Mouse (Mus musculus) megakaryocyte-erythroid progenitor cell, adult 5-6 weeks (primary cell): ENCODE measurements at regions not wholly inside any gene's neighbourhood (a gene's known extent, or its start where the extent isn't known, plus 50 kb on each side); places are given as distances from the start of the nearest gene placed in this dataset.
A peak's percentile ranks its signal among the peaks of the same experiment; 100 is the strongest.

Source experiments
- ATAC-seq: replicated peaks from 2 replicates; pipeline ENCODE4 v1.8.0; 2016; ENCODE audit warnings: mild to moderate bottlenecking, inconsistent platforms; ENCODE audit not compliant: severe bottlenecking, poor library complexity, low FRiP score, low TSS enrichment

DNA sequence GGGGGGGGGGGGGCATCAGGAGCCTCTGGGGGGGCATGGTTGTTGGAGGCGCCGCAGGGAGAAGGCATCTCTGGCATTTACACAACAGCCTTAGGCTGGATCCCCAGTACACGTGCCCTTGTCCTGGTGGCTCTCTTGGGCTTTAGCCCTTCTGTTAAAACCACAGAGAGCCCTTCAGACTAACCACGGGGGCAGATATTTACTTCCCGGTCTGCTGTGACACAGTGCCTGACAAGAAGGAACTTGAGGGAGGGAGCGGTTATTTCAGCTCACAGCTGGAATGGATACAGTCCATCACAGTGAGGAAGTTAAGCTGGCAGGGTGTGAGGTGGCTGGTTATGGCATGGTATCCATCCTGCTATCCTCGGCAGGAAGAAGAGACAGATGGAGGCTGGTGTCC is 71.0 kb upstream of the Gm11733 start:
- no peak for ATAC-seq

DNA sequence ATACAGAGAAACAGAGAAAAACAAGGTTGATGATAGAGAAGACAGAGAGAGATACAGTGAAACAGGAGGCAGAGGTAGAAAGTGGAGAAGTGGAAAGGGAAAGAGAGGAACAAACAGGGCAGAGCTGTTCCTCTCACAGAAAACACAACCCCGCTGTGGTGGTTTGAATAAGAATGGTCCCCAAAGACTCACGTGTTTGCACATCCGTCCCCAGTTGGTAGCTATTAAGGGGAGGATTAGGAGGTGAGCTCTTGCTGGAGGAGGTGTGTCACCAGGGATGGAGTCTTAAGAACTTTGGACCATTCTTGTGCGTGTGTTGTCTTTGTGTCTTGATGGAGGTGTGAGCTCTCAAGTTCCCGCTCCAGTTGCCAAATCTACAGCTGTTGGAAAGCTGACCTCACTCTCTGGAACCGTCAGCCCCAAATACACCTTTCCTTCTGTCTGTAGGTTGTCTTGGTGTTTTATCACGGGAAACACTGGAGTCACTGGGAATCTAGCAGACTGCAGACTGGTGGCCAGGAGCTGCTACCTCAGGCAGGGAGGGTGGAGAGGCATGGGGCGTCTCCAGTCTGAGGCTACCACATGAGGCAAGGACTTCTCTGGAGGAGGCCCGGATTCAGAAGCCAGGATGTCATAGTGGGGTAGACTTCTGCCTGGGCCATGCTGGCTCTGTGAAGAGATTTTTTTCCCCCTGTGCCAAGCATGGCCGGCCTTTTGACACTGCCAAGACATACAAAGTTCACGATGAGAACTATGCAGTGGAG is 70.0 kb upstream of the Gm11733 start:
- ATAC-seq, result no peak

DNA sequence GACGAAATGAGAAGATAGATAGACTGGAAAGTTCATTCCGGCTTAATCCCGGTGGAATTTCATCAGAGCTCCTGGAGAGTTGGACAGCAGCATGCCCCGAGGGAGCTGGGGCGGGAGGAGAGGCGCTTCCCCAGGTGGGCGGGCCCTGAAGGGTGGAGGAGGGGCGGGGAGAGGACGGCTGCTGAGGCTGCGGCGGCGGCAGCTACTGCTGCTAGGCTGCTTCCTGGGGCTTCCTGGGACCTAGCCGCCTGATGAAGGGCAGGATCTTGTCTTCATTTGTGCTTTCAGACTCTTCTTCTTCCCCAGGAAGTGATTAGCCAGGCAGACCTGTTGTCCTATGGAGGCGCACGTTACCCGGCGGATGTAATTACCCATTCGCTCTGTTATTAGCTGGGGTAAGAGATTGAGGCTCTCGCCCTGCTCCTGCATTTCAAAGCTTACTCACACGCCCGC is 69.3 kb upstream of the Gm11733 start:
- no peak for ATAC-seq

DNA sequence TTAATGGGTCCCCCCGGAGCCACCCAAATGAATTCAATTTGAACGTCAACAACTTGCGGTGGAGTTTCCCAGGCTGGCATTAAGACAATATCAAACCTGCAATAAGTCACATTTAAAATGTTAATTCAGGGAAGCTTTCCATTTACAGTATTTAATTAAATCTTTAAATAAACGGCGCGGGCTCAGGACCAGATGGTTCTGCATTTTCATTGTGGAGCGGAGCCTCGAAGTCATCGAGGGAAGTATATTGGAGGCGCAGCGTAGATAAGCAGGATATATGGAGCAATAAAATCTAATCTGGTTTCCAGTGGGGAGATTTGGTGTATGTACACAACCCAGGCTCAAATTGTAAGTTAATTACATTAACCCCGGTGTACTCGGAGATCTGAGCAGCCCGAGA is 68.7 kb upstream of the Gm11733 start:
- no peak for ATAC-seq

DNA sequence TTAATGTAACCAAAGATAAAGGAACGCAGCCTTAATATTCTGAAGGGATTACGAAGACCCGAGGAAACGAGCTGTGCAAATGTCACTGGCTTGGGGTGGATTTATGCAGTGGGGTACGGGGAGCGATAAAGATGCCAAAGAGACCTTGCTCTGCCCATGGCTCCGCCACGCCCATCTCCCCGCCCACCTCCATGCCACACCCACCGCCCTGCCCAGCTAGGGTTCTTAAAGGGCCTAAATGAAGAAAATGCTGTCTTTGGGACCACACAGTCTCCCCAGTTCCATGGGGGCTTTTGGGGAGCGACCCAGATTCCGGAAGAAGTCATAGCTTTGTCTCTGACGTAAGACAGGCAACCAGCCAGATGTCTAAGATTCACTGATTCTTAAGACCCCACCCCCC is 68.2 kb upstream of the Gm11733 start:
- ATAC-seq, result peak; percentile 81

DNA sequence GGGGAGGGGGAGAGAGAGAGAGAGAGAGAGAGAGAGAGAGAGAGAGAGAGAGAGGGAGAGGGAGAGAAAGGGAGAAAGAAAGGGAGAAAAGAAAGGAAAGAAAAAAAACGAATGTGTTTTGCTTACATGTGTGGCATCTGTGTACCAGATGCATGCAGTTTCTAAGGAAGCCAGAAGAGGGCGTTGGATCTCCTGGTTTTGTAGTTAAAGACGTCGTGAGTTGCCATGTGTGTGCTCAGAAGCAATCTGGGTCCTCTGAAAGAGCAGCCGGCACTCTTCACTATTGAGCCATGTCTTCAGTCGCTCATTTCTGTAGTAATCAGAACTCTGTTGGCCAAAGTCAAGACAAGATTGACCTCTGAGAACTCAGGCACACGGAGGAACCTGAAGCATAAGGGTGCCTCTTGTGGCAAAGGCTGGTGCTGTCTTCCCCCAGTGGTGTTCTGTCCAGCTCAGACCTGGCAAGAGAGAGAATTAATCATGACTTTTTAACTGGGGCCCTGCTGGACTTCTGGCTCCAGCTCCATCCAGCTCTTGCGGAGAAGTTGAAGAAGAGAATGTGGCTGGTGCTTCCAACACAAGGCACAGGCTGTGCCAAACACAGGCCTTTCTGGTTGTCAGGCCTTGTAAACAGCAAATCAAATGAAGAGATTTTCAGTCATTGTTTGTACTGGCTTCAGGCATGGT is 67.0 kb upstream of the Gm11733 start:
- no peak for ATAC-seq

DNA sequence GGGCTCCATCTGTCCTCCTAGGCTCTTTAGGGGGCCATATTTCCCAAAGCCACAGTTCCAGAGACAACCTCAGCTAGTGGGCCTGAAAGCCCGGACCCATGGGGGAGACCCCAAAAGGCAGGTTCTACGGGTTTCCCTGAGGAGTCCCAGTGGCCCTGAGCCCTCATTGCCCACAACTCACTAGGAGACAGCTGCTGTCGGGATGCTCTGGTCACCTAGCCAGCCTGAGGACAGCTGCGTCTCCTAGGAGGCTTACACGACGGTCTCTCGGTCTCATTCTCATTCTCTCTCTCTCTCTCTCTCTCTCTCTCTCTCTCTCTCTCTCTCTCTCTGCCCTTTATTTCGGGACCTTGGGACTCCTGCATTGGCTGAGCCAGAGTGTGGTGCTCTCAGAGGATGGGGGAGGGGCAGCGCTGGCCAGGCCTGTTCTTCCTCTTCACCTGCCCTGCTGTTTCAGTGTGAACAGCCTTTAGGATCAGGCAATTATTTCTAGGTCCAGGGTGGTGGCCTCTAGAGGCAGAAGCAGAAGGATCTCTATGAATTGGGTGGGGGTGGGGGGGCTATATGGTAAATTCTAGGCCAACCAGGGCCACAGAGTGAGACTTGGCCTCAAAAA is 66.1 kb upstream of the Gm11733 start:
- no peak for ATAC-seq

DNA sequence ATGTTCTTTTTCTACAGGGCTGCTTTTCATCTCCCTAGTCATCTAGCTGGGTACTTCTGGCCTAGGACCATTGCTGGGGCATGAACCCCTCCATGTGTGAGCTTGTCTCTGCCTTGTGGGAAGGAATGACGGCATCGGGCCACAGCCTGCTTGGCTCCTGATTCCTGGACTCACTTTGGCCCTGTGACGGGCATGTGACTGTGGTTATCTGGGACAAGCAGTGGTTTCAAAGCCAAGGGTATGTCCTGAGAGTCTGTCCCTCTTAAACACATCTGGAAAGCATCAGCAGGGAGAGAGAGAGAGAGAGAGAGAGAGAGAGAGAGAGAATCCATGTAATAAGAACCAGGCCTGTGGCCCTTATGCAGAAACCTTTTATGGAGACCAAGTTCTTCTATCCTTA is 65.2 kb upstream of the Gm11733 start:
- ATAC-seq, result no peak

DNA sequence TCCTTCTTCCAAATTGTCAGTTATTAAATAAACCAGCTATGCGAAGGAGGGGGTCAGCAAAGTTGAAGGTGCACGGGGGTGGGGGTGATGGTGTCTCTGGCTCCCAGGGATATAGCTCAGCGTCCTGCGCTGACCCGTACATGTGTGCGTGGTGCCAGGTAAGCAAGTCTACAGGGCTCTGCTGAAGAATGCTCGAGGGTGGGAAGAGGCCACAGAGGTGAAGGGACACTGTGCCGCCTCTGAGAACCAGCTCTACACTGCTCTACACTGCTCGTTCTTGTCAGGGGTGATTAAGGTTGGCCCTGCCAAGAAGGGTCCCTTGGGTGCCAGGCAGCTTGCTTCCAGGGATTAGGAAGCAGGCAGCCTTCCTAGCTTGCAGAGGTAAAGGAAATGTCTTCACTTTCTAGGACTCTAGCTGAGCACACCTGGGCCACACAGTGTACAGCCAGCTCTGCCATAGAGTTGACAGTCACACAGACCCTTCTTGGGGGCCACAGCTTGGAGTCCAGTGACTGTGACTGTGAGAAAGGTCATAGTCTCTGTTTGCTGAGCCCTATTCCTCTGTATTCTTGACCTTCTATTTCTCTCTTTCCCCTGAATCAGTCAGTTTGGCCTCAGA is 64.7 kb upstream of the Gm11733 start:
- no peak for ATAC-seq

DNA sequence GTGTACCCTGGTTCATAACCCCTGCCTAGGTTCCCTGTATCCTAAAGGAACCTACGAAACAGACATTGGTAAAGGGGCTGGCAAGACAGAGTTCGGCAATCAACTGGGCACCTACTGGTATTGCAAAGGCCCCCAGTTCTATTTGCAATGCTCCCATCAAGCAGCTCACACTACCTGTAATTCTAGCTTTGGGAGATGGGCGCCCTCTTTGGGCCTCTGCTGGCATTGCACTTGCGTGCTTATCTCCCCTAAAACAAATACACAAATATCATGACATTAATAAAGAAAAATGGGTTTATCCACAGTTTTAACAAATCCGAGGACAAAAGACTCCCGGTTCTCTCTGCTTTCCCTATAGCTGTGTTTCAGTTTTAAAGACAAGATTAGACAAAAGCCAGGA is 61.5 kb upstream of the Gm11733 start:
- ATAC-seq, result no peak

DNA sequence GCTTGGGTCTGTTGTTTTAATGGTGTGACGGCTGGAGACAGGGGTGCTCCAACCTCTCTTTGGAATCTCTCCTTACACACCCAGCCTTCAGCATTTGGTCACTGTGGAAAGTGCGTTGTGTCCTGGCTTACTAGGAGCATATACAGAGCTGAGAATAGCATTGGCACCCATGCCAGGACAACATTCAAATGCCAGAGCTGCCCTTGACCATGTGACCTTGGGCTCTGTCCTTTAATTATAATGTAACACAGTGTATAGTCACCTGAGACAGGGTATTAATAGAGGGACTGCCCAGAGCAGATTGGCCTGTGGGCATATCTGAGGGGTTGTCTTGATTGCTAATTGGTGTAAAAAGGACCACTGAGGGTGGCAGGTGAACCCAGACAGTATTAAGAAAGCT is 60.7 kb upstream of the Gm11733 start:
- ATAC-seq, result no peak

DNA sequence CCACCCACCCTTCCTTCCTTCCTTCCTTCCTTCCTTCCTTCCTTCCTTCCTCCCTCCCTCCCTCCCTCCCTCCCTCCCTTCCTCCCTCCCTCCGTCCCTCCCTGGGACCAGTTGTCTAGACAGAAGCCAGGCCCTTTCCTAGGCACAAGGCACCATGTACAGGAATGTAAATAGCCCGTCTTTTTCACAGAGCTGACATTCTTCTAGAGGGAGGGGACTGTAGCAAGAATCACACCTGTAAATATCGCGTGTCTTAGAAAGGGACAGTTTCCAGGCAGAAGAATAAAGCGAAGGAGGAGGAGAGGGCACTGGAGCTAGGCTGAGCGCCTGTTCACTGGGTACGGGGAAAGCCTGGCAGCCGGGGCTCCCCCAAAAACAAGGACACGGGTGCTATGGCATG is 58.7 kb upstream of the Gm11733 start:
- ATAC-seq, result no peak

DNA sequence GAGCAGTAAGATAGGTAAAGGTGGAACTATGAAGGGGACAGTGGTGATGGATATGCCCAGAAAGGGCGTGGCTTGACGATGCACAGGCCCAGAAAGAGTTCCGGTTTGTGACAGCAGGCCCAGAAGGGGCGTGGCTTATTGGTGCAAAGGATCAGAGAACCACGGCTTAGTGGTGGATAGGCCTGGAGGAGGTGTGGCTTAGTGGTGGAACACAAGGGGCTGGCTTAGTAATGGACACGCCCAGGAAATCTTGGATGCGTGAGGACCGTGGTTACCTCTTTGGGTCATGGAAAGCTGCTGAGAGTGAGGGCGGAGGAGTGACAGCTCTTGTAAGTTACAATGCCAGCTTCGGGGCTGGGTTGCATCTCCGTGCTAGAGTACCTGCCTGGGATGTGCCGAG is 58.2 kb upstream of the Gm11733 start:
- peak; percentile 65 for ATAC-seq

DNA sequence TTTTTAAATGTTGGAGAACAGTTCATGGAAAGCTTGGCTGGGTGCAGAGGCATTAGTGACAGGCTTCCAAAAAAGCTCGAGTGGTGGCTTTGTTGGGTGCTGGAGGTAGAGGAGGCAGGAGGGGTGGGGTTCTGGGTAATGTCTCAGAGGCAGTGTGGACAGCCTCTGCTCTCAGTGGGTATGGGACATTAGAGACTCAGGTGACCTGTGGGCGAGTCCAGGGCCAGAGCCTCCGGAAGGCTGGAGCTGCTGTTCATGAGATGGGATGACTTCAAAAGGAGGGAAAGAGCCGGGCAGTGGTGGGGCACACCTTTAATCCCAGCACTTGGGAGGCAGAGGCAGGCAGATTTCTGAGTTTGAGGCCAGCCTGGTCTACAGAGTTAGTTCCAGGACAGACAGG is 57.5 kb upstream of the Gm11733 start:
- no peak for ATAC-seq

DNA sequence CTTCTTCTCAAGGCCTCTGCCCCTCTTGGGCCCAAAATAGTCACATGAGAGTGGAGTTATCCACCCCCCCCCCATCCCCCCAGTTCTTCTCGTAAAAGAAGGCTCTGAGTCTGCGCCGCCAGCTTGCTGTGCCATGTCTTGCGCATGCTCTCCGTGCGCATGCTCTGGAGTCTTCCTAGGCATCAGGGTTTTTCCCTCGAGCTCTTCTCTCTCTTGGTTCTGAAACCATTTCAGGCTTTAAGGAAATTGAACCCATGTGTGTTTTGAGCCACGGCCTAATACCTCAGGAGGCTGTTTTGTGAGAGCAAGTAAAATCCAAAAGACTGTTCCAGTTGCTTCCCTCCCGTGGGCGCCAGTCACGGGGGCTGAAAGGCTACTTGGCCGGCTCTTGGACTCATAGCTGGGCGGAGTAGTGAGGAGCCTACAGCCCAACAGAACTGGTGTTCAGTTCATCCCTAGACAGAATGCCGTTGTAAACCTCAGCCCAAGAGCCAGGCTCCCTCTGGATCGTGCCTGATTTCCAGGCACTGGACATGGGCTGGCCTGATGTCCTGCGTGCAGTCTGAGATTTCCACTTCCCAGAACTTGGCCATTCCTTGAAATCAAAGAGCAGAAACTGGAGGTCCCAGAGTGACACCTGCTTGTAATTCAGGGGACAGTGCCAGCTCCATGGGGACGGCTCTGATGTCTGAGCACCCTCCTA is 56.2 kb upstream of the Gm11733 start:
- no peak for ATAC-seq

DNA sequence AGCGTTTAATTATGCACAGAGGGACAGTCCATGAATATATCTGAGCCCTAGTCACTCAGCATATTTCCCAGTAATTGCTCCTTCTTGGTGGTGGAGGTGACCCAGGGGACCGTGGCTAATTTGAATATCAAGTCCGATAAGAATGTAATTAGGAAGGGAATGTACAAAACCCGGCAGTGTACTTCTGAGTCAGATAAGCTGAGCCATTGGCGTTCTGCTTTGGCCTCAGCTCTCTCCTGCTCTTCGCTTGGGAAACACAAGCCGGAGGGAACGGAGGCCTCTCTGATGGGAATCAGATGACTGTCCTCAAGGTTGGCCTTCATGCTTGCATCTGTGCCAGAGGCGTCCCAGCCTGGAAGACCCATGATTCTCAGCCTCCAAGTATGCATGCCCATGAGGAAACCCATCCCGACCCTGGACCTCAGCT is 54.8 kb upstream of the Gm11733 start:
- ATAC-seq, result no peak

DNA sequence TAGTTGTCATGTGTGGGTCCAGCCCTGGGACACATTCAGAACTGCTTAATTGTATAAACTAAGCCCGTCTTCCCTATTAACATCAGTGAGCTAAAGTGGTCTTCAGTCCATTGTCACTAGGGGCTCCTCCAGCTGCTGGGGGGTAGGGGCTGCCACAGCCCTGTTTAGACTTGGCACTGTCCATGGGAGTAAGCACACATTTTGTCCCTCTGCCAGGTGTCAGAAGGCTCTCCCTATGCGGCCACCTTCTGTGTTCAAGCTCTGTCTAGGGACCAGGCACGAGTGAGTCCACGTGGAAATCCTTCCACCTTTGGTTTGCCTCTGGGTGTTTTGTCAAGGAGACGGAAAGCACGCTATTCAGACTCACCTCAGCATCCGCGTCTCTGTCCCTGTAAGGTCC is 54.3 kb upstream of the Gm11733 start:
- ATAC-seq, result no peak

DNA sequence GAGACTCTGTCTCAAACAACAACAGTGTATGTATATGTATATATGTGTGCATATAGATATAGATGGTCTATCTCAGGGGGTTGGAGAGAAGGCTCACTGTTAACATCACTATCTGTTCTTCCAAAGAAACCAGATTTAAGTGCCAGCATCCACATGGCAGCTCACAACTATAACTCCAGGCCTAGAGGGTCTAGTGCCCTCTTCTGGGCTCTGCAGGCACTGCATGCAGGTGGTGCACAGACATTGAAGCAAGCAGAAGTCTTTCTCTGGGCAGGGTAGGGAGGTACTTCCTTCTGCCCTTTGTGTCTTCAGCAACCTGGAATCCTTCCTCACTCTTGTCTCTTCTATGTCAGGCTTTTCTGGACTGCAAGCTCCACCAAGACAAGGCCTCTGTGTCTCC is 50.1 kb upstream of the Gm11733 start:
- 0 out of 2 replicates have a peak, but pooled peaks have one; percentile 28 for ATAC-seq
